Mouse (Mus musculus) thymus, adult 2 months (tissue): ENCODE measurements around the gene Spi1.

Experiments
- CTCF ChIP-seq: fragments of 200-500 bp; IDR thresholded peaks from 2 replicates; pipeline ENCODE4 v1.5.1; 2012; ENCODE audit warnings: mild to moderate bottlenecking, control low read depth, low read length, moderate library complexity, borderline replicate concordance; ENCODE audit not compliant: control insufficient read depth, poor library complexity, insufficient read depth; ENCODE audit errors: extremely low read depth
- POLR2A ChIP-seq: fragments of 200-500 bp; IDR thresholded peaks from 2 replicates; pipeline ENCODE4 v1.6.1; 2012; ENCODE audit warnings: mild to moderate bottlenecking, low read length, control low read depth, moderate library complexity; ENCODE audit not compliant: control insufficient read depth, poor library complexity, insufficient read depth; ENCODE audit errors: extremely low read depth

DNA sequence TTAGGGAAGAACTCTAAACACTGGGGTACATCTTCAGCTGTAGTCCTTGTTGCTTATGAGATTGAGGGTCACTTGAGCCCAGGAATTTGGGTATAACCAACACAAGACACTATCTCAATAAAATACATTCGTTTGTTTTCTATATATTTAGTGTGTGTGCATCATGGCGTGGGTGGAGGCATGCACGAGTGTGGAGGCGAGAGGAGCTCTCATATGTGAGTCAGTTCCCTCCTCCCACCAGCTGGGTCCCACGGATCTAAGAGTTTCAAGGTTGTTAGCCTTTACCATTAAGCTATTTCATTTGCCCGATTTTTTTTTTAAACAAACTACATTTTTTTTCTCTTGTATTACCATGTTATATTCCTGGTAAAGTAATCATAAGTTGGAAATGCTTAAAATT lies 8.6 kb downstream of the Spi1 start:
- TF ChIP-seq CTCF = no peak
- no peak for TF ChIP-seq POLR2A
